Mouse (Mus musculus) limb, embryonic 12.5 days (tissue): ENCODE data around the gene Prc1. TPM values are rescaled to one million over a fixed set of nuclear protein-coding genes. Genes with fewer than 3 reads are reported as not detected.

Experiments
- ATAC-seq: fragments of 200-750 bp; cut with Nextera tagmentation; 2 replicates; pipeline ENCODE4 v1.8.0; 2017; ENCODE audit warnings: low read depth, moderate TSS enrichment; ENCODE audit not compliant: insufficient number of reproducible peaks, insufficient read depth, low FRiP score, low TSS enrichment
- H3K27ac ChIP-seq: fragments of 300-500 bp; sonication (generic); 2 replicates; pipeline ENCODE4 v1.5.1; 2016; ENCODE audit warnings: mild to moderate bottlenecking, moderate library complexity
- H3K27me3 ChIP-seq: fragments of 300-500 bp; sonication (generic); 2 replicates; pipeline ENCODE4 v1.6.1; 2016; ENCODE audit warnings: mild to moderate bottlenecking, moderate library complexity
- H3K36me3 ChIP-seq: fragments of 300-500 bp; sonication (generic); 2 replicates; pipeline ENCODE4 v1.6.1; 2016; ENCODE audit warnings: mild to moderate bottlenecking, moderate library complexity
- H3K4me1 ChIP-seq: fragments of 300-500 bp; sonication (generic); replicated peaks from 2 replicates; pipeline ENCODE4 v1.6.1; 2016
- H3K4me2 ChIP-seq: fragments of 300-500 bp; sonication (generic); 2 replicates; pipeline ENCODE4 v1.6.1; 2016; ENCODE audit warnings: mild to moderate bottlenecking, moderate library complexity
- H3K4me3 ChIP-seq: fragments of 300-500 bp; sonication (generic); replicated peaks from 2 replicates; pipeline ENCODE4 v1.5.1; 2016; ENCODE audit warnings: mild to moderate bottlenecking
- H3K9ac ChIP-seq: fragments of 300-500 bp; sonication (generic); replicated peaks from 2 replicates; pipeline ENCODE4 v1.6.1; 2016; ENCODE audit warnings: mild to moderate bottlenecking, moderate library complexity
- H3K9me3 ChIP-seq: fragments of 300-500 bp; sonication (generic); 2 replicates; pipeline ENCODE4 v1.6.1; 2016; ENCODE audit warnings: mild to moderate bottlenecking, moderate library complexity
- WGBS: fragments of 180-500 bp; shearing (Covaris S2); methylation state at CpG from one replicate; pipeline ENCODE4 v1.1.7; 2016; 5-methylcytosine and 5-hydroxymethylcytosine counted together
- polyA plus RNA-seq: library from polyadenylated mRNA; unstranded; fragments of >200 nt; fragmentation: Nextera tagmentation; extraction: Ambion mirVana; gene quantifications from 2 replicates; pipeline ENCODE4 v1.2.1, GENCODE M21; 2016

Gene Prc1
- polyA plus RNA-seq, 1 experiment from 2014 or later, result 133 TPM

- no peak overlapping the region for H3K4me3 ChIP-seq
- no peak overlapping the region for H3K4me2 ChIP-seq
- H3K9me3 ChIP-seq, result no peaks in the 10 kb centered on the region
- peaks cover 10% of the 10 kb centered on the region for H3K4me1 ChIP-seq
- no peak for ATAC-seq
- no peak overlapping the region for H3K27ac ChIP-seq
- 95% methylated on average over 12 of the region's 12 CpGs for WGBS
- H3K36me3 ChIP-seq, result peaks cover 39% of the 10 kb centered on the region
- H3K27me3 ChIP-seq, result no peaks in the 10 kb centered on the region
- H3K9ac ChIP-seq, result no peak overlapping the region
These were observed 29.6 kb upstream of the Prc1 start for GRCm38 (mm10) chr7:80264606-80265005.

GRCm38 (mm10) chr7:80267764-80268163, 26.5 kb upstream of the Prc1 start:
- H3K27me3 ChIP-seq, result no peaks in the 10 kb centered on the region
- peaks cover 42% of the 10 kb centered on the region for H3K36me3 ChIP-seq
- no peak overlapping the region for H3K4me3 ChIP-seq
- no peaks in the 10 kb centered on the region for H3K9me3 ChIP-seq
- WGBS, result 86% methylated on average over 1 of the region's 1 CpGs
- H3K4me1 ChIP-seq, result peaks cover 14% of the 10 kb centered on the region
- no peak overlapping the region for H3K4me2 ChIP-seq
- H3K9ac ChIP-seq, result no peak overlapping the region
- ATAC-seq, result no peak
- no peak overlapping the region for H3K27ac ChIP-seq

- Histone ChIP-seq H3K27ac (peak within 1 kb of the TSS; percentile 47; the same call in 1 of the 2 replicates), H3K9ac (peak within 1 kb of the TSS; percentile 74), H3K4me3 (peak within 1 kb of the TSS; percentile 75), H3K4me2 (peak within 1 kb of the TSS; percentile 95), H3K36me3 (peaks cover 47% of the 10 kb centered on the region), H3K9me3 (peaks cover 4% of the 10 kb centered on the region), H3K27me3 (no peaks in the 10 kb centered on the region), H3K4me1 (peaks cover 14% of the 10 kb centered on the region)
- peak; percentile 82 for ATAC-seq
- WGBS, result 4% methylated on average over 21 of the region's 21 CpGs
These were observed 25.1 kb upstream of the Prc1 start, which contains the start of gene Vps33b for GRCm38 (mm10) chr7:80268897-80269750. TSS of gene Vps33b (plus strand) at chr7:80269649.

- H3K4me1 ChIP-seq, result peaks cover 14% of the 10 kb centered on the region
- H3K27ac ChIP-seq, result no peak overlapping the region
- H3K4me2 ChIP-seq, result peak overlapping the region; percentile 95
- under 1% methylated on average over 23 of the region's 23 CpGs for WGBS
- H3K9ac ChIP-seq, result peak overlapping the region; percentile 74
- H3K27me3 ChIP-seq, result no peaks in the 10 kb centered on the region
- peak overlapping the region; percentile 75 for H3K4me3 ChIP-seq
- H3K9me3 ChIP-seq, result peaks cover 11% of the 10 kb centered on the region
- H3K36me3 ChIP-seq, result peaks cover 47% of the 10 kb centered on the region
- peak; percentile 29; the same call in 1 of the 2 replicates for ATAC-seq
These were observed 24.4 kb upstream of the Prc1 start for GRCm38 (mm10) chr7:80269751-80270255.

- no peak overlapping the region for H3K4me2 ChIP-seq
- ATAC-seq, result no peak
- H3K4me1 ChIP-seq, result peaks cover 14% of the 10 kb centered on the region
- WGBS, result 90% methylated on average over 2 of the region's 2 CpGs
- H3K9ac ChIP-seq, result no peak overlapping the region
- H3K27me3 ChIP-seq, result no peaks in the 10 kb centered on the region
- no peak overlapping the region for H3K4me3 ChIP-seq
- peaks cover 58% of the 10 kb centered on the region for H3K36me3 ChIP-seq
- H3K27ac ChIP-seq, result no peak overlapping the region
- H3K9me3 ChIP-seq, result peaks cover 17% of the 10 kb centered on the region
These were observed 20.8 kb upstream of the Prc1 start for GRCm38 (mm10) chr7:80273456-80273855.

GRCm38 (mm10) chr7:80276374-80276773, 17.9 kb upstream of the Prc1 start:
- ATAC-seq, result no peak
- WGBS, result 93% methylated on average over 4 of the region's 4 CpGs
- H3K4me1 ChIP-seq, result no peaks in the 10 kb centered on the region

GRCm38 (mm10) chr7:80280032-80280431, 14.2 kb upstream of the Prc1 start:
- H3K27me3 ChIP-seq, result no peaks in the 10 kb centered on the region
- no peak overlapping the region for H3K27ac ChIP-seq
- H3K9me3 ChIP-seq, result peaks cover 3% of the 10 kb centered on the region
- 80% methylated on average over 10 of the region's 10 CpGs for WGBS
- H3K36me3 ChIP-seq, result peaks cover 76% of the 10 kb centered on the region
- H3K9ac ChIP-seq, result no peak overlapping the region
- no peaks in the 10 kb centered on the region for H3K4me1 ChIP-seq
- no peak overlapping the region for H3K4me2 ChIP-seq
- no peak overlapping the region for H3K4me3 ChIP-seq
- ATAC-seq, result no peak

More at GRCm38 (mm10) chr7:80276374-80276773, 17.9 kb upstream of the Prc1 start:
- no peak overlapping the region for H3K4me3 ChIP-seq
- peaks cover 17% of the 10 kb centered on the region for H3K9me3 ChIP-seq
- H3K9ac ChIP-seq, result no peak overlapping the region
- H3K27me3 ChIP-seq, result no peaks in the 10 kb centered on the region
- H3K4me2 ChIP-seq, result no peak overlapping the region
- H3K36me3 ChIP-seq, result peaks cover 79% of the 10 kb centered on the region
- H3K27ac ChIP-seq, result no peak overlapping the region

GRCm38 (mm10) chr7:80280998-80281397, 13.3 kb upstream of the Prc1 start:
- Histone ChIP-seq H3K4me1 (no peaks in the 10 kb centered on the region), H3K9me3 (no peaks in the 10 kb centered on the region), H3K27ac (no peak overlapping the region), H3K36me3 (peaks cover 78% of the 10 kb centered on the region), H3K27me3 (no peaks in the 10 kb centered on the region), H3K4me2 (no peak overlapping the region), H3K4me3 (no peak overlapping the region), H3K9ac (no peak overlapping the region)
- 90% methylated on average over 2 of the region's 2 CpGs for WGBS
- ATAC-seq, result no peak

- Histone ChIP-seq H3K27me3 (no peaks in the 10 kb centered on the region), H3K9ac (no peak overlapping the region), H3K4me2 (no peak overlapping the region), H3K9me3 (no peaks in the 10 kb centered on the region), H3K36me3 (peaks cover 78% of the 10 kb centered on the region), H3K4me3 (no peak overlapping the region), H3K27ac (no peak overlapping the region), H3K4me1 (no peaks in the 10 kb centered on the region)
- whole genome bisulfite sequencing, result 87% methylated on average over 3 of the region's 3 CpGs
- ATAC-seq, result no peak
These were observed 12.6 kb upstream of the Prc1 start for GRCm38 (mm10) chr7:80281646-80282045.

- no peak for ATAC-seq
These were observed 10.9 kb upstream of the Prc1 start for GRCm38 (mm10) chr7:80283226-80283918.

GRCm38 (mm10) chr7:80284391-80284790, 9.9 kb upstream of the Prc1 start:
- no peaks in the 10 kb centered on the region for H3K9me3 ChIP-seq
- WGBS, result 93% methylated on average over 5 of the region's 5 CpGs
- no peak for ATAC-seq
- H3K36me3 ChIP-seq, result peaks cover 77% of the 10 kb centered on the region
- H3K27ac ChIP-seq, result no peak overlapping the region
- H3K4me3 ChIP-seq, result no peak overlapping the region
- no peaks in the 10 kb centered on the region for H3K27me3 ChIP-seq
- no peak overlapping the region for H3K9ac ChIP-seq
- no peak overlapping the region for H3K4me2 ChIP-seq
- no peaks in the 10 kb centered on the region for H3K4me1 ChIP-seq

More at GRCm38 (mm10) chr7:80283226-80283918, 10.9 kb upstream of the Prc1 start:
- Histone ChIP-seq H3K9me3 (no peaks in the 10 kb centered on the region), H3K4me1 (no peaks in the 10 kb centered on the region), H3K4me2 (no peak overlapping the region), H3K4me3 (no peak overlapping the region), H3K27me3 (no peaks in the 10 kb centered on the region), H3K36me3 (peaks cover 78% of the 10 kb centered on the region), H3K27ac (no peak overlapping the region), H3K9ac (0 out of 2 replicates have a peak overlapping the region, but pooled peaks have one; percentile 9)
- WGBS, result 81% methylated on average over 3 of the region's 3 CpGs
